Mouse (Mus musculus) cortical plate, adult 2 months (tissue): ENCODE data around the gene Dnajb6.

ENCODE experiments used
- CTCF ChIP-seq: fragments of 200-500 bp; IDR thresholded peaks from 2 replicates; pipeline ENCODE4 v1.5.1; 2011; ENCODE audit warnings: mild to moderate bottlenecking, control low read depth, low read length; ENCODE audit not compliant: insufficient read depth; ENCODE audit errors: extremely low read depth
- POLR2A ChIP-seq: fragments of 200-500 bp; IDR thresholded peaks from 2 replicates; pipeline ENCODE4 v1.6.1; 2011; ENCODE audit warnings: mild to moderate bottlenecking, low read length, control low read depth; ENCODE audit not compliant: insufficient read depth; ENCODE audit errors: extremely low read depth

DNA sequence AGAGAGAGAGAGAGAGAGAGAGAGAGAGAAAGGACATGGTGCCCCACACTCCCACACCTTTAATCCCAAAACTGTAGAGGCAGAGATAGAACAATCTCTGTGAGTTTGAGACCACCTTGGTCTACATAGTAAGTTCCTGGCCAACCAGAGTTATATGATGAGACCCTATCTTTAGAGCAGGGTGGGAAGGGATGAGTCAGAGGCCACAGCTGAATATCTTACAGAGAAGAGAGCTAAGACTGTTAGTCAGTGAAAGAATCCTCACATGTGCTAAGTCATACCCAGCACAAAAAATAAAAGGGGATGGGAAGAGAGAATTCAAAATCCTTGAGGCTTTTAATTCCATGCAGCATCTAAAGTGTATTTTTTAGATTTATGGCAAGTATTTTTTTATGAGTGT is 23.9 kb upstream of the Dnajb6 start:
- no peak for TF ChIP-seq CTCF
- no peak for TF ChIP-seq POLR2A
